Mouse (Mus musculus) spleen, adult 18-20 months (tissue): ENCODE data around the gene Tesmin.

Experiments
- DNase-seq, 2 experiments: peaks; one replicate each; pipeline ENCODE4 v3.0.0; 2022; ENCODE audit warnings: mixed read lengths in 2 of 2

Tesmin gene

GRCm38 (mm10) chr19:3447348-3447747, 58.7 kb downstream of the Tesmin start:
- DNase-seq: no peak

- no peak for DNase-seq
Measured at GRCm38 (mm10) chr19:3449248-3449647, 60.6 kb downstream of the Tesmin start.

DNA sequence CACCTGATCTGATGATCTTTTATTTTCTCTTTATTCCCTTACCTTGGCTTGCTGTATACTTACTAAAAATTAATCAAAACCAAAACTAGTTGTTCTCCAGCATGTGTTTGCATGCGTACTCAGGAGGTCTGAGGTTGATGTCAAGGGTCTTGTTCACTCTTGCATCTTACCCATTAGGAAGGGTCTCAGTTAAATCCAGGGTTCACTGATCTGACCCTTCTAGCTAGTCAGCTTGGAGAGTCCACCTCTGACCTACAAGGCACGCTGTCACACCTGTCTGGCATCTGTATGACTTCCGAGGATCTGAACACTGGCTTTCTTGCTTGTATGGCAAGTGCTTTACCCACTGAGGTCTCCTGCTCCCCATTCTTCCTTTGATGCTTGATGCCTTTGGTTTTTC, 62.1 kb downstream of the Tesmin start:
- no peak for DNase-seq

- peak; percentile 13 to 51 for DNase-seq
Measured at GRCm38 (mm10) chr19:3451170-3451569, 62.5 kb downstream of the Tesmin start.

GRCm38 (mm10) chr19:3451649-3452048, 63.0 kb downstream of the Tesmin start:
- DNase-seq: peak in 1 of 2 experiments; percentile 9
